Mouse (Mus musculus) ovary, adult 18-20 months (tissue): Measurements from ENCODE around the gene Gabbr2.

Experiments
- DNase-seq: peaks from one replicate; pipeline ENCODE4 v3.0.0; 2022; ENCODE audit warnings: low spot score, mixed read lengths

Gene Gabbr2

DNA sequence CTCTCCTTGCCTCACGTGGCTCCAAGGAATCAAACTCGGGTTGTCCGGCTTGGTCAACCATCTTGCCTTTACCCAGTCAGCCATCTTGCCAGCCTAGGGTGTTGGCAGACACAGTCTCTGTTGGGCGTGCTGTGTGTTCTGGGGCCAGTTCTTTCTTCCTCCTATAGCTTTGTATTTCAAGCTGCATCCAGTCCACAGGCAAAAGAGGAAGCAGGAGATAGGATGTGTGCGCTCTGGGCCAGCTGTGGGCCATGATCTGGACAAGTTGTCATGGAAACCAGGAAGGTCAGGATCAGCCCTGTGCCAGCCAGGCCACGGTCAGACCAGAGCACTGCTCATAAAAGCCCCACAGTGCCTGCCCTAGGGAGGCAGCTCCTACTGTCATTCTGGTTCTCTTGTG is 74.9 kb downstream of the Gabbr2 start:
- no peak for DNase-seq

DNA sequence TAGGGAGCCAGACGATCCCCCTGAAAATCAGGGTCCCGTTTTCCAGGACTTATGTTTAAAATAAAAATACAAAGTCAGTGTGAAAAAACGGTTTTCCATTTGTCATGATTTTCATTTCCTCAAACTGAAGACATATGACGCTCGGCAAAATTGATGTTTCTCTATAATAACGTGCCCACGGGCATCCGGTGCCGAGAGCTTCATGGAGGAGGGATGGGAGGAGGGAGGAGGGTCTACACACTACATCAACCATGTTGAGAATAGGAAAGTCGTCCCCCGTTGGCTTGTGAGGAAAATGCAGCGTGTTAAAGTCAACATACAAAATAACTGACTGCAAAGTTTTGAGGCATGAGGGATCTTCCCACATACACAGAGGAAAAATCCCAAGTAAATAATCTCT is 75.7 kb downstream of the Gabbr2 start:
- DNase-seq = no peak

DNA sequence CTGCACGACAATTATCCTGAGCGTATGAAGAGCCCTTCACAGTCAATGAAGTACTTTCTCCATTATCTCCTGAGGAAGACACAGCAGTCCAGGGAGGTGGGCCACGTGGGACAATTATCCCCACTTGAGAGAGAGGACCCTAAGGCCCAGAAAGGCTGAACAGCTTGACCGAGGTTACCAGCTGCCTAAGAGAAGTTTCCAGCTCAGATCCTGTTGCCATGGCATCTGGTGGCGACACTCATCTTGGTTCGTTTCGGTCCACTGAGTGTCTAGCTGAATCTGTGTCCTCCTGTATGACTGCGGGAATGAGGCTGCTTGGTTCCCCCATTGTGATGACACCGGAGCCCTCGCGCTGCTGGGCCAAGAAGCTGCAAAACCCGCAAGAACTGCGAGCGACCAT is 76.2 kb downstream of the Gabbr2 start:
- no peak for DNase-seq

DNA sequence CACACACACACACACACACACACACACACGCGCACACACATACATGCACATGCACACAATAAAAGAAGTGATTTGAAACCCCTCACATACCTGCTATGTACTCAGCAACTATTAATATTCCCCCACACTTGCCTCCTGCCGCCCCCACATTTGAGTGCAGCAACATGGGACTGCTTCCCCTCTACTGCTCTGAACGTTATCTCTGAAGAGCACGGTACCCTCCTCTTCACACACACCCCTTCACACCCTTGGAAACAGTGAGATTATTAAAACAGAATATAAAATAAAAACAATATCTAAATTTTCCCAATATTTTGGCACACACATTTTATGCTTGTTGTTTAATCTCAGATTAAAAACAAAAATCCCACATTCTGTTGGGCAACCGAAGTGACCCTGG is 77.1 kb downstream of the Gabbr2 start:
- no peak for DNase-seq

DNA sequence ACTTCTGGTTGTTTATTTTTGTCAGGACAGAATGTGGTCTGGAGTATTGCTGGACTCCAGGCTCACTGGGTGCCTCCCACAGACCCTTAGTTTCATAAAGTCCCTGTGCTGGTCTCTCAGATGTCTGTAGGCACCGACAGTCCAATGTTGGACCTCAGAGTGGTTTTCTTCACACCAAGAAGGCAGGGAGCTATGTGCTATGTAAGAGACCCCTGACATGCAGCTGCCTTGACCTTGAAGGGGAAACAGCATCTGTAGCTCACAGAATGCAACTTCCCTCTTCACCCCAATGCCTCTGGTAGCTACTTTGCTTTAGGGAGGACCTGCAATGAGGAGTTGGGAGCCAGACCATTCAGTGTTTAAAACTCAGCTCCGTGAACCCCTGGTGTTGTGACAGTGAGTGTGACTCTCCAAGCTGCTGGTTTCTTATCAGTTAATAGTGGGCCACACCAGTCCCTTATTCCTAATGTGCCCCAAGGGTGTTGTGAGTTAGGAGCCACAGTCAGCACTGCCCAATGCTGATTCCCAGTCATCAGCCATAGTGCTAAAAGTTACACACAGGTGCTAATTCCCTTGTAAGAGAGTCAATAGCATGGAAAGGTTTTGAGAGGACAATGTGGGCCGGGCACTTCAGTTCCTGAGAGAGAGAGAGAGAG is 85.5 kb downstream of the Gabbr2 start:
- DNase-seq = no peak

DNA sequence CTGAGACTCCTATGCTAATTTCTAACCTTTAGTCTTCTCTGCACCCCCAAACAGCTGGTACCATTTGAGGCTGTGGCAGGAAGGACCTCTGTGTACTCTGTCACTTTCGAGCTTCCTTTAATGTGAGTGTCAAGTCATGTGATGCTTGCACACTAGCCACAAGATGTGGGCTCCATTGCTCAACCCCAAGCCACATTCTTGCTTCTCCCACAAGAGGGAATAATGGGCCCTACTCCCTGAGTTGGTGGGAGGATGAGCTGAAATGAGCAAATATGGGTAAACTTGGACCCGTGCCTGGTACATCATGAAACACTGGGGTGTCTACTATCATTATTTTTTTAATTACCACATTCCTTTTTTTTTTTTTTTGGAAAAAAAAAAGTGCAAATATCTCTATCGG is 86.5 kb downstream of the Gabbr2 start:
- no peak for DNase-seq

DNA sequence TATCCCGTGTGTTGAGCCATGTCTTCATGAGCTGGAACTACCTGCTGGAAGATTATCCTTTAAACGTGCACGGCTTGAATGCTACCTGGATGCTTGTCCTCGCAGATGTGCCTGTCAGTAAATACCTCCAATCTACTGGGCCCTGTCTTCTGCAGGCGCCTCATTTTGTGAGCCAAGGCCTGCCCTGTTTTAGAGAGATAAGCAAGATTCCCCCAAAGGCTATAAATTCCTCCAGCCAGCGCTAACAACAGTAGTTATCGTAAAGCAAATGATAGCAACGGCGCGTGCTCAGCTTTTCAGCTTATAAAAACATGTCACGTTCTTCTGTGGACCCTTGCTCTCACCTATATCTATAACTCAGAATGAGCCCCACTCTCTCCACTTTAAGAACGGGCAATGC is 87.5 kb downstream of the Gabbr2 start:
- DNase-seq = no peak

DNA sequence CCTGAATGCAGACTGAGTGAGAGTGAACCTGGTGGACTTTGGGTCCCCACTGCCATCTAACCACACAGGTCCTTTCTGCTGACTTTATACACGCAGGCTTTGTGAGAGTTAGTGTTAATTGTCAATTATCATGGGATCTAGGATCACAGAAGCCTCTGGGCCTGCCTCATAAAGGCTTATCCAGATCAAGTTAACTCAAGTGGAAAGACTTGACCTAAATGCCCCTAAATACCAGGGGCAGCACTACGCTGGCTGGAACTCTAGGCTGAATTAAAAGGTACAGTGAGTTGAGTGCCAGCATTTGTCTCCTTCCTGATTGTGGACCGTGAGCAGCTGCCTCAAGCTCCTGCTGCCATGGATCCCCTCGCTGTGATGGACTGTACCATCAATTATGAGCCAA is 93.1 kb downstream of the Gabbr2 start:
- DNase-seq = no peak

DNA sequence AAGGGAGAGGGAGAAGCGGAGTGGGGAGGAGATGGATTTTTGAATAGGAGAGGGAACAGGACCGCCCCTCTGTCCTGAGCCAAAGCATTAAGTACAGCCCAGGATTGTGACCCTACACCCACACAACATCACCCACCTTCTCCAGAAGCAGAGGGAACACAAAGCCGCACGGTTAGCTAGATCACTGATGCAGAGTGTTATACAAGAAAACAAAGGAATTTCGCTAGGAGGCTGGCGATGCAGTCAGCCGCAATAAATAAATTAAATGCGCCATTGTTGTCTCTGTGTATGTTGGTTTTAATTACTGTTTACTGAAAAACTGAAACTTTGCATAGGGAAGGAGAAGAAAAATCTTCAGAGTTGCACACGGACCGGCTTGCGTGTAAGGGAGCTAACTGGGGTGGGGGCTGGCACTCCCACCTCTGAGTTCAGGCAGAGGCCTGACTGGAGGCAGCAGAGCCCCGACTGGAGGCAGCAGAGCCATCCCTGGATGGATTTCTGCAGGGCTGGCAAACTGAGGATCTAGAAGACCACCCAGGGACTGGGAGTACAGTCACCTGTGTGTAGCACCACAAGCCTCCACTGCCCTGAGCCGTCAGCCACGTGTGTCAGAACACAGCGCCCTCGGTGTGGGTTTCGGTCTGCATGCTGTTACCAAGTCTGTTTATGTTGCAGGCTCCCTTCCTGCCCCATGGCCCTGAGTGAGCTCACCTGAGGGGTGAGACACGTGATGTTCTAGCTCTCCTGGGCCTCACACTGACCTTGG is 93.9 kb downstream of the Gabbr2 start:
- DNase-seq = no peak

DNA sequence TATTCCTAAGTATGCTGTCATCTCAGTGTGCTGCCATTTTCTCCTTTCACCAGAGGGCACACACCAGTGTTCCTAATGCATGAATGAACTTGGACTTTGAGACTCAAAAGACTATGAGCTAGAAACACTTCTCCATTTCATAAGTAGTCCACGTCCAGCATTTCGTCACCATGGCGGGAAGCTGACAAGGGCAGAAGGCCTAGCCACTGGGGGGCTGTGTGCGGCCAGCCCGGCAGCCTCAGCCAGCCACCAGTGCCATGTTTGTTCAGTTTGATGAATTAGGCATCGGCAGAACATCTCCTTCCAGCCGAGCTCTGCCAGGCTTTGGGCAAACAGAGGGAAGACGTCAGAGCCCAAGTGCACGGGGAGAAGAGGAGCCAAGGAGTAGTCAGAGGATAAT is 97.5 kb downstream of the Gabbr2 start:
- no peak for DNase-seq

DNA sequence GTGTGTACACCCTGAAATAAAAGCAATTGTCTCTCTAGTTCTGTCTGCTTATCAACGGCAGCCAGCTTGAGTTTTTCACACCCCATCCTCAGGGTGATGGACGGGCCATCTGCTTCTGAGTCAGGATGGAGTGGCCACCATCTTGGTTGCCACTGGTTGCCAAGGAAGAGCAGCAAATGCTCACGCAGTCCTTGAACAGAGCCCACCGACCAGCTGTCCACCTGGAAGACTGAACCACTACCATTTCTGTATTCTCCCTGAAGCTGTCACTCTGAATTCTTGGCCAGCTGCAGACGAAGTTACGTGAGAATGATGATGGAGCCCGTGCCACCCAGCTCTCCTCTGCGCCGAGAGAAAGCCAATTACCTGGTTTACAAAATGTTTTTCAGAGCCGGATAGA is 102.5 kb downstream of the Gabbr2 start:
- no peak for DNase-seq

DNA sequence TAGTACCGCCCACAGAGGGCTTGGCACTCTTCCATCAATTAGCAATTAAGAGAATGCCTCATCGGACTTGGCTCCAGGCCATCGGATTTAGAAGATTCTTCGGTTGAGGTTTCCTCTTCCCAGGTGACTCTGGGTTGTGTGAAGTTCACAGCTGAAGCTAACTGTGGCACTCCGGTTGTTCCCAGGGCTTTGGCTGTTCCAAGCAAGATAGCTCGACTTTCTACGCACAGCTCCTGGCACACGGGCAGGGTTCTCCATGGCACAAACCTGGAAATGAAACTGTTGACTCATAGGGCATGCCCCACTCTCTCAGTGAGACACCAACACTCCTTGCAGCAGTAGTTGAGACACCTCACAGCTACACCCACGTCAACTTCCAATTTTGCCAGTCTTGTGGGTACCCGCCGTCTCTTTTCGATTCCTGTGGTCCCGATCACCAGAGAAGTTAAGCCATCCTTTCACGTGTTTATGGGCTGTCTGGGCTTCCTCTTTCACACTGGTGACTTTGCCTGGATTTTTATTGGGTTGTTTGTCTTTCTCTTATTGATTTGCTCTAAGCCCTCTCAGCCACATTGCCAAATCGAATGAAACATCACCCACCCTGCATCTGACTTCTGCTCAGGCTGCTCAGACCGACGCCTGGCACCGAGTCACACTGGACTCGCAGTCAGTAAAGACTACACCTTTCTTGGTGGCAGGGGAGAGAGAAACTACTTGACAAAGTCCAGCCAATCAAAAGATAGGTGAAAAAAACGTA is 105.9 kb downstream of the Gabbr2 start:
- DNase-seq = no peak

DNA sequence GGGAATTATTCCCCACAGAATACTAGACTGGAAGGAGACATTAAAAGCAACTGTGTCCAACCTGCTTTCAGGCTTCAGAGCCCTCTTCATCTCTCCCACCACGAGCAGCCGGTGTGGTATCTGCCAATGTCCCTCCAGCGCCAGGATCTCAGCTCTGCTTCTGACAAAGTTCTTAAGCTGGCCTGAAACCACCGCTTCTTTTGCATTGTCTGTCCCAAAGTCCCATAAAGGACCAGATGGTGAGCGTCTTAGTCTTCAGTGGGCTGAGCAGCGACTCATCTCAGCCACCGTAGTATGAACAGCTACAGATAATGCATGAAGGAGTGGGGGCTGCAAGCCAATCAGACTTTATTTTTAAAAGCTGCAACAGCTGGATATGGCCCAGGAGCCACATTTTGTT is 107.5 kb downstream of the Gabbr2 start:
- DNase-seq = no peak

DNA sequence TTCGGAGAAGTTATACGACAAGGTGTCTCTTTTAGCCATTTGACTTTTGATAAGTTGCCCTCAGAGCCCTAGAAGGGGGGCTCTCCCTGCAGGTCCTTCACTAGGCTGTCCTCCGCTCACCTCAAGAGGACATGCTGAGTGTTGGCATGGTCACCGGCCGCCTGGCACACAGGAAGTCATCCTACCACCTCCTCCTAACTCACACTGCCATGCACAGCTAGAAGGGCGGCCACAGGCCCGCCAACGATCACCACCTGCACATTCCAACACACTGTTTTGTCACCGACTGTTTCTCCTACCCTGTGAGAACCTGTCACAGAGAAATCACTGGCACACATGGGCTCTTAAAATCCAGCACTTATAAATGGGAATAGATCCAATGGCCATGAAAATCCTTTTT is 108.1 kb downstream of the Gabbr2 start:
- DNase-seq = no peak

DNA sequence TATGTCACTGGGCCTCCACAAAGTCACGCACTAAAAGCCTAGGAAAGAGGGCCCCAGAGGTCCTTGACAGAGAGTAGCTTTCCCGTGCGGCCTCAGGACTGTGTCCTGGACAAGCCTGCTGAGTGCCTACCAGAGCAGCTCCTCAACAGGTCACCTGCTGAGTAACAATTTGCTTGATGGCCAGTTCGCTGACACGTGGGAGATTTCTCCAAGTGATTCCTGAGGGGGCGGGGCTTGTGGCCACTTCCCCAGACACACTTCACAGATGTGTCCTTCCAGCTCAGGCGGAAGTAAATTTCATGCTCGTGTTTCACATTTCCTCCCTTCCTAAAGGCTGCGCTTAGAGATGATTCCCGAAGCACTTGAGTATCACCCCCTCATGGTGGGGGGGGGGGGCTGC is 108.6 kb downstream of the Gabbr2 start:
- no peak for DNase-seq

DNA sequence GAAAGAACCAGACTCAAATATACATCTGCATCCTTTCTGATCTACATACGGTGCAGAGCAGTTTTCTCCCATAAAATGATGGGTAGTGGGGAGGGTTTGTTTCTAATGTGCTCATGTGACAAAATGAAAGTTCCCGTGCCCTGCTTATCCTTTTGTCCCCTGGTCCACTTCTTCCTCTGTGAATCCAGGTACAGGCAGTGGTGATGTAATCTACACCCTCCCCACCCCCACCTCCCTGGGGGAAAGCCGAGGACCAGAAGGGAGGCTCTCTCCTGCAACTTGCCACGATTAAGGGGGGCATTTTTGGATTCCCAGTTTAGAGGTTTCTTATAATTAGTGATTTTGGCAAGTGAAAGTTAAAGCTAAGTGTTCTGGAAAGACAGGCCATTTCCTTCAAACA is 110.4 kb downstream of the Gabbr2 start:
- no peak for DNase-seq

DNA sequence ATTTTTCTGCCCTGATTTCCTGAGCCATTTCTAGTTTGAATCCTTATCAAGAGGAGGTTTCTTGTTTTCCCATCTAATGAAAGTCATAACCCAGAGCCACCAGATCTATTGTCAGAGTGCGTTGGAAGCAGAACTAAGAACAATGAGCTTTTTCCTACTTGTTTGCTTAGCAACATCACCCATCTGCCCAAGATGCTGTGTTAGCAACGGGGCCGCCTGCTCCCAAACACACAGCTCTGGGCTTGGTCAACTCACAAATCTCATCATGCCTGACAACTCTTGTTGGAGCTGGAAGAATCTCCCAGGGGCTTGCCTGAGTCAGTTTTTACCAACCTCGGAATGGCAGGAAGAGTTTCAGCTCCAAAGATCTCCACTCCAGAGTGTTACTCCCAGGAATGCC is 111.7 kb downstream of the Gabbr2 start:
- no peak for DNase-seq

DNA sequence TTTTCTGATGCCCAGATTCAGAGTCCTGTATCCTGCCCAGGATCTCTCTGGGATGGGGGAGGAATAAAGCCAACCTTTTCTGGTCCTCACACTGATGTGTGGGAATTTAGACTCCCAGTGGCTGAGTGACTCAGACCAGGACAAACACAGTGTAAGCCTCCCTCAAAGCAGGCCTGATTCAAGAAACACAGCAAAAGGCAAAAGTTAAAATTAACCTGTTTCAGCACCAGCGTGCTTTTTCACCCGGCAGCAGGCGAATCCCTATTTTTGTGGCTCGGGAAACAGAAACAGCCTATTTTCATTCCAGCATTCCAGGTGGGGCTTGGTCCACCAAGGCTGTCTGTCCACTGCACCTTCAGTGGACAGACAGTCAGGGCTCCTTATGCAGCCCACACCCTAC is 118.9 kb downstream of the Gabbr2 start:
- no peak for DNase-seq

DNA sequence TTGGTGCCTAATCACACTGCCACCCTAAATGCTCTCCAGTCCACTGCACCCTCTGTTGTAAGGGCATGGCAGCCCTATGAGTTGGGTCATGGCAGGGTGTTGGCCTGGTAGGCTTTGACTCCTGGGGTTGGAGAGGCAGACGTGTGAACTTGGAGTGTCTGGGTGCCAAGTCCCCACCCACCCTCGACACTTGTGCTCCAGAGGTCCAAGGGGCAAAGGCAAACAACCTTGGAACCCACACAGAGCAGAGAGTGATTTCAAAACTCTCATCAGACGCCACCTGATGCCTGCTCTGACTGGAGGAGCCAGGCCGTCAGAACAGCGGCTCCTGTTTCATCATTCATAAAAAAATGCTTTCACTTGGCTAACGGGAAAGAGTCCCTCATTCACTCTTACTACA is 121.5 kb downstream of the Gabbr2 start:
- DNase-seq = no peak

DNA sequence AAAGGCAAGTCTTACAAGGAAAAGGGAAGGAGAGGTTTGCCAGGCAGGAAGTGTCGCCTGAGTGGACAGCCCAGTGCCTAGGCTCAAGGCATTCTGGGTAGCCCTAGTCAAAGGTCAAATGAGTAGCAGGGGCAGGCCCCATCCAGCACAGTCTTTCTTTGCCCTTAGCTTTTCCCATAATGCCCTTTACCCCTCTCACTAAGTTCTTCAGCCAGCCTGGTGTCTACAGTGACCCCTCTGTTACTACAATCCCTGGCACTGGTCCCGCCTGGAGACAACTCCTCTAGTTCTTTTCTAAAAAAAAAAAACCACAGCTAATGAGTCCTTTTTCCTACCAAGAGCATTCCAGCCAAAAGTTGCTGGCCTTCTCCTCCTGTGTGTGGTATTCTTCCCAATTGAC is 122.3 kb downstream of the Gabbr2 start:
- no peak for DNase-seq

DNA sequence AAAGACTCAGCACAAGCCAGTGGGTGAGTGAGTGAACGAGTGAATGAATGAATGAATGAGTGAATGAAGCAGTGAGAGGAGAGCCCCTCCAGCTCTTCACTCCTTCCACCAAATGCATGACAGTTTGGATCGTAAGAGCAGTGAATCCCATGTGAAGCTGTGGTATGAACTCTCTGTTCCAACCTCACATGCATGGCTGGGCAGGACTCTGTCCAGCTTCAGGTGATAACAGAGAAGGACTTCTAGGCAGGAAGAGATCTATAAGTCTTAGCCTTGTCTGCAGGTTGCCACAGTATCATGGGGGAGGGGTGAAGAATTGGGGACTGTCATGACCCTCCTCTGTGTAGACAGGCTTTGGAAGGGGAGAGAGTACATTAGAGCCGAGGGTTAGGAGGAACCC is 122.8 kb downstream of the Gabbr2 start:
- no peak for DNase-seq

DNA sequence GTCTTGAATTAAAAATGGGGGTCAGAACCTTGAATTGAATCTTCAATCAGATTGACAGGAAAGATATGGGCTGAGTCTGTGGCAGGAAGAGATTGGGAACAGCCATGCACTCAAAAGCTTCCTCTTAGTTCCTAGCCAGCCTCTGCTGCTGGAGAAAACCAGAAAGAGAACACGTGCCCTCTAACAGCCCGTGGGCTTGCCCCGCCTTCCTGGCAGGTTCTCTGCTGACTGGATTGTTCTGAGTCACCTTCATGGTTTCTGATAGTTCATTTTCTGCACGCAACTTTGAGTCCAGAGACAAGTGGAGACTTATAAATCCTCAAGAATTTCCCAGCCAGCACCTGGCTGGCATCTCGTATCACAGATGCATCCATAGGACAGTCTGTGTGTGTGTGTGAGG is 123.5 kb downstream of the Gabbr2 start:
- no peak for DNase-seq

DNA sequence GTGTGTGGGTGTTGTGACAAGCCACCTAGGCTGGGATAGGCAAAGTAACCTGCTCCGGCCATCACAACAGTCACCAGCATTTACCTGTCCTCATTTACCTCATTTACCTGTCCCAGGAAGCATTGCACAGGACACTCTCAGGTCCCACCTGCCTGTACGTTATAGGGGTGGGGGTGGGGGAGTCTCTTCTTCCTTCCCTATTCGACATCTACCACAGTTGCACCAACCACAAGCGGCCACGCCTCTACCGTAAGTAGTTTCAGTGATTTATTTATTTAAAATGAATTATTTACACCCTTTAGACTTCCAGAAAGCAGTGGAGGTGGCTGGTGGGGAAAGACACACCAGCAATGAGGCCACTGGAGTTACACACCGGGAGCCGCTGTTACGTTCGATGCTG is 123.9 kb downstream of the Gabbr2 start:
- no peak for DNase-seq
